Mouse (Mus musculus) cerebellum, postnatal 10 days (tissue): ENCODE measurements around the gene Pcsk6.

Experiments
- DNase-seq, 2 experiments: peaks; one replicate each; pipeline ENCODE4 v3.0.0; 2021; ENCODE audit warnings: mixed read lengths in 2 of 2

Gene Pcsk6

DNA sequence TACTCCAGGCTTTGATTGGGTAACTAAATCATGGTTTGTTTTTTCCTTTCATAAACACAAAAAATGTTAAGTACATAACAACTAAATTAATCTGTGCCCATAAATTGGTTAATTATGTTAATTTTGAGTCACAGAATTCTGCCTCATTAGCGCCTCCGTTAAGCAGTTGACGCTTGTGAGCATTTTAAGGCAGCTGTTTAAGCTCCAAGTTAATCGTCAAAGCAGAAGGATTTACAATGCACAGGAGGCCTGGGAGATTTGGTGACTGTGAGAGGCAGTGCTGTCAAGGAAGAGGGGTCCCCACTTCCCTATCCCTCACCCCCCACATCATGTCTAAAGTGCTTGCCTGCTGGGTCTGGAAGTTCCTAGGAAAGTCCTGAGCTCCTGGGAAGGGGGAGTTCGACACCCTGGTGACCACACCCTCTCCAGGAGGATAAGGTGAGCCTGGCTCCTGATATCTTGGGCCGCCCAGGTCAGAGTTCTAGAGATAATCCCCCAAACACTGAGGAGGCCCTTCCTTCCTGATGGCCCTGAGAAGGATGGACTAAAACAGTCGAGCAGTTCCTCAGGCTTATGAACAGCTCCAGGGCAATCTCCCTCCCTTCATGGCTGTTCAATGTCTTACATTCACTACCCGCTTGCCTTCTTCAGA lies 83.9 kb downstream of the Pcsk6 start:
- DNase-seq, result no peak

DNA sequence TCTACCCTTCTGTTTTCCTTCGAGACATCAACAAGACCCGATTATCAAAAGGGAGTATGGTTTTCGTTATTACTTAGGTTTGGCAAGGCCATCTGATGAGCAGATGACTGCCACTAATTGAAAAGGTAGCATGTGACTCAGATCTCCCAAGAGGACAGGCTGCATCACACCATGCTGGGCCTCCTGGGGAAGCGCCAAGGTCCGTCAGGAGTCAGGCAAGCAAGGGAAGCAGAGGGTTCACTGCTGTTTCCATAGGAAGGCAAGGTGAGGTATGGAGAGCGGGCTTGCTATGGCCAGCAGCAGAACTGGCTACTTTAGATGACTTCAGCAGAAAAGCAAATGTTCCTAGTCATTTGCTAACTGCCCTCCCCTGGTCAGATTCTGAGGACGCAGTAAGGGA lies 84.9 kb downstream of the Pcsk6 start:
- DNase-seq, result peak; percentile 33 to 47

DNA sequence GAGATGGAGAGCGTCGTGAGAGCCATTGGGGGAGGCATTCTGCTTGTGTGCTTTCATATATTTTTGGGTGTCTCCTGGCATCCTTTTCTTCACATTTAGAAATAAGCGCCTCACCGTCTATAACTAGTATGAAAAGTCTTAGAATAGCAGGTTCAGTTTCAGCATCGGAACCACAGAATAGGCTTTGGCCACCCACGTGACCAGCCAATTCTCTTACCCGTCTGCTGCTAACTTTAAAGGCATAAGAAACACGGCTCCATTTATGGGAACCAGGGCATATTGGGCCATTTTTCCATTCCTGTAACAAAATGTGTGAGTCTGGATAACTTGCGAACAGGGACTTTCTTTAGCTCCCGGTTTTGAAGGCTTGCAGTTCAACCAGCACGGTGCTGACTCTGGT lies 87.4 kb downstream of the Pcsk6 start:
- no peak for DNase-seq

DNA sequence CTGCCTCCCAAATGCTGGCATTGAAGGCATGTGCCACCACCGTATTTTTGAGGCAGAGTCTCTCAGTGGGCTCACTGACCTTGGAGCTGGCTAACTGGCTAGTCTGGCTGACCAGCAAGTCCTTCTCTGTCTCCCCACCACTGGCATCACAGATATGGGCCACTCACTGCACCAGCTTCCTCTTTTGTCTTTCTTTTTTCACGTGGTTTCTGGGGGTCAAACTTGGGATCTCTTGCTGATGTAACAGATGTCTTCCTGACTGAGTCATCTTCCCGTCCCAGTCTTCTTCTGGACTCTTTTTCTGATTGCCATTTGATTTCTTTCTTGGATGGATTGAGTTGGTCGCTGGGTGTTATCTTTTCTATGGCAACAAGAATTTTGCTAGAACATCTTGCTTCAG lies 93.0 kb downstream of the Pcsk6 start:
- no peak for DNase-seq

DNA sequence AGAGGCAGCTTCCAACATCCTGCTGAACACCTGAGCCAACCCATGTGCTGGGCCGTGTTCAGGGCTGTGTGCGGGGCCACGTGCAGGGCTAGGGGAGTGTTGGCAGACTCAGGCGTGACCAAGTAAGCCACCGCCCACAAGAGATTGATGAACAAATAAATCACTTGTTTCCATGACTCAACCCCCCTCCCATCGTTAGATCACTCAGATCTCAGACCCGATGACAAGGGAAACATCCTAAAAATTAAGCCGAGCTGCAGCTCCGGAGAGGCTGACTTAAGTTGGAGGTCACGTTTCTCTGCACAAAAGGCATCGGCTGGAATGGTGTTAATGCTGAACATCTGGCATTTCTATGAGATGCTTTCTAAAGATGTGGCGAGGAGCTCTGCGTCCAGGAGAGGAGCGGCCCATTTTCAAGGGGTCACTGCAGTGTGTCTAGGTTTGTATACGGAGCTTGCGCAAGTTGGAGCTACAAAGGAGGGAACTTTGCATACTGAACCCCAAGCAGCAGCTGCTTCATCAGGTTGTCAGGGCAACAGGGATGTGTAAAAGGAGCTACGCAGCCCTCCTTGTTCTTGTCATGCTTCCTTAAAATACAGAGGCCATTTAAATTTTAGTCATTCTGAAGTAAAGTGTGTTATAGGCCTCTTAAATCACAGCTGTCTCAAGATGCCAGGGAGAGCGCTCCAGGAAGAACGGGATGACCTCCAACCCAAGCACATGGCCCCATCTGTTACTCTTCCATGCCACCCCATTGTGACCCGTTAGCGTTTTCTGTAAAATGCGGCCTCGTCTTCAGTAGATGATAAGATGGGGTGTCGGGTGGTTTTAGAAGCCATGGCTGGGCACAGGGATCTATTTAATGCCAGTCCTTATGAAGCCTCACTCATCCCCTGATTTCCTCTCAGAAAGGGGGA lies 94.0 kb downstream of the Pcsk6 start:
- DNase-seq, result no peak

DNA sequence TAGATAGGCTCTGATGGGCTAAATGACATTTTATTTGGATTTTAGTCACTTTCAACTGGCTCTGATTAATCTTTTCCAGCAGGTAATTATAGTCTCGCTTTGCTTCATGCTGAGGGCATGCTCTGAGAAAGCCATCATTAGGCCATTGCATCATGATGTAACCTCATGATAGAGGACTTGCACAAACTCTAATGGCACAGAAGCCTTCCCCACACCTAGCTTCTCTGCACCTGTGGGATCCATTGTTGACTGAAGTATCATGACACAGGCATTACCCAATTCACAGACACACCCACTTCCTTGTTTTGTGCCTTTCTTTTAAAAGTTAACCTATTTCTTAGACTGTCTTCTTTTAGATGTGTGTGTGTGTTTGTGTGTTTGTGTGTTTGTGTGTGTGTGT lies 95.7 kb downstream of the Pcsk6 start:
- DNase-seq, result no peak

DNA sequence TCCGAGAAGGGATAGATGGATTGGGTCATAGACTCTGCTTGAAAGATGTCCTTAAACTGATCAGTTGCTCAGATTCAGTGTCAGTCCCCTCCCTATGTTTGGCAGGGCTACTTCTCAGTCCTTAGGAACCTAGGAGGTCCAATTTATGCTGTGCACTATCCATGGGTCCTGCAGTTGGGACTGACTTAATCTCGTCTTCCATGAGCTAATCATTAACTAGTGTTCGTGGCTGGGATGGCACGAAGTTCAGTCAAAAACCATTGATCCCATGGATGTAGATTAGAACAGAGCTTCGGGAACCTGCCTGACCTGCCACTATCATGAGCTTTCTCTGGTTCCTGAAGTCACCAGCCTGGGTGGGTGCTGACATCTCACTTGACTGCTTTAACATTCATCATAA lies 96.6 kb downstream of the Pcsk6 start:
- no peak for DNase-seq

DNA sequence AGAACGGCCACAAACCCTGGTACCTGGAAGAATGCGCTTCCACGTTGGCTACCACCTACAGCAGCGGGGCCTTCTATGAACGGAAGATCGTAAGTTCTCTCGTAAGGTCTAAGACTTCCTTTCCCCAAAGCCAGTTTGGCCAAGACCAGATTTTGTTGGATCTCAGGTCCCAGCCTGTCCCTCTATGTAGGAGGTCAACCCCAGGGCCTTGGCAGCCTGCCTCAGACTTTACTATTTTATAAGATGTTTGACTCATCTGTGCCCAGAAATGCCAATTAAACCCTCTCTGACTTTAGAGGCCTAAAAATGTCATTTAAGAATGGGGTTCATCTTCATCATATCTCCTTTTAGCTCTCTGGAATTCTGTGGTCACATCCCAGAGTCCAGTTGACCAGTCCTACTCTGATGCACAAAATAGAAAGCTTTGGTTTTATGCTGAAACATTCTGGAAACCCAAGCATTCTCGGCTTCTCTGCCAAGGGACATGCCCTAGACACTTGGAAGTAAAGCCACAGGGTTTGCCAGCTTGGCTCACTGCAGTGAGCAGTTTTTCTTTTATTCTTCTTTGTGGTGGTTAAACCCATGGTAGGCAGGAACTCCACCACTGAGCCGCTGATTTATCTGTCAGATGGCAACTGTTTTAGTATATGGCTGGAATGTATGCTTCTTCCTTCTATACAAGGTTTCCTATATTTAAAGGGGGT lies 97.8 kb downstream of the Pcsk6 start:
- DNase-seq, result no peak

DNA sequence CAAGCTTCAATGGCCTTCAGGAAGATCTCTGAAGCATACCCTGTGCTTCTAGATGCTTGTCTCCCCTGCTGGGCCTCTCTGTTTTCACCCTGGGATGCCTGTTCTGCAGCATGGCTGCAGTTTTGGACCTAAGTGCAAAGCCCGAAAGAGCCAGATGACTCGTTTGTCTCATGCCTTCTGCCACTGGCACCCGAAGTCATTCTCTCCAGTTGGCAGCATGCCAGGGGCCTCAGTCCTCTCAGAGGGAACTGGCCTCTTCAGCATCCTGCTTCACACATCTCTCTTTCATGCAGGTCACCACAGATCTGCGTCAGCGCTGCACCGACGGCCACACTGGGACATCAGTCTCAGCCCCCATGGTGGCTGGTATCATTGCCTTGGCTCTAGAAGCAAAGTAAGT lies 101.1 kb downstream of the Pcsk6 start:
- peak; percentile 69 to 76 for DNase-seq

DNA sequence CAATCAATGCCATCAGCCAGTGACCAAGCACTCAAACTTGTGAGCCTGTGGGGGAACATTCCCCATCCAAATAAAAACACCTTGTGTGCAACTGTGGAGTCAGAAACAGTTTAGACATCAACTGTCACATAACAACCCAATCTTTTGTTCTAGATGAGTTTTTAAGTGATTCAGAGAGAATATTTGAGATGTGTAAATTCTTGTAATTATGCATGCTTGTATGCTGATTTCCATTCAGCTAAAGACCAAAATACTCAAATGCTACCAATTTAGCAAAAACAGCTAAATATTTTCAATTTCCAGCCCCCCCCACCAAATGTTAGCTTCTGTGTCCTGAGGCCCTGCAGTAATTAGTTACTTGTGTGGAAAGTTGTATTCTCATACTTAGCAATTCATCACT lies 102.9 kb downstream of the Pcsk6 start:
- no peak for DNase-seq

DNA sequence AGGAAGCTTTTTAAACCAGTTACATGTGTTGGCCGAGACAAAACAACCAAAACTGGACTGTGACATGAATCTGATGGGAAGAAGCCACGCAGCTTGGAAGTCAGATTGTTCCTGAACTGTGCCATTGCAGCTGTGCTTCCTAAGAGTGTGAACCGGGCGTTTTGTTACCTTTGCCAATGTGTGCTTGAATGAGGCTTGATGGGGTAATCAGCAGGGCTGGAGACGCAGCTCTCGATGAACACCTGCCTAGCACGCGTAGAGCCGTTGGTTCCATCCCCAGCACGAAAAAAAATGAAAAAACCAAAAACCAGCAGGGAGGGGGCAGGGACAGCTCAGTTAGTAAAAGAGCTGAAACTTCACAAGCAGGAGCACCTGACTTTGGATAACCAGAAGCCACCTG lies 109.8 kb downstream of the Pcsk6 start:
- no peak for DNase-seq

DNA sequence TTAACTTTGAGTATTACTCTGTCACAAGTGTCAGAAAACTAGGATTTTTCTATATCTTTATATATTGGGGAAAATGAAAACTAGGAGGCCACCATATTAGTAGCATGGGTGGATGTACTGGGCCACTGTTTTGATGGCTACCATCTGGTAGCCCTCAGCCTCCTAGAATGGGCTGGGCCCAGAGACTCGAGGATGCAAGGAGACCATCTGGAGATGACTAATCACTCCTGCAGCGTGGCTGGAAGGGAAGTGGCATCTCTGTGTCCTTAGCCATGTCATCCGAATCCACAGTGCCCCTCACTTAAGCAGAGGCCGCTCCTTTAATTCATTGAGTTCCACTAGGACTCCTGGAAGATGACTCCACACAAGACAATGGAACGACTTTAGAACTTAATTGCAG lies 115.8 kb downstream of the Pcsk6 start:
- DNase-seq, result peak; percentile 33 to 39

DNA sequence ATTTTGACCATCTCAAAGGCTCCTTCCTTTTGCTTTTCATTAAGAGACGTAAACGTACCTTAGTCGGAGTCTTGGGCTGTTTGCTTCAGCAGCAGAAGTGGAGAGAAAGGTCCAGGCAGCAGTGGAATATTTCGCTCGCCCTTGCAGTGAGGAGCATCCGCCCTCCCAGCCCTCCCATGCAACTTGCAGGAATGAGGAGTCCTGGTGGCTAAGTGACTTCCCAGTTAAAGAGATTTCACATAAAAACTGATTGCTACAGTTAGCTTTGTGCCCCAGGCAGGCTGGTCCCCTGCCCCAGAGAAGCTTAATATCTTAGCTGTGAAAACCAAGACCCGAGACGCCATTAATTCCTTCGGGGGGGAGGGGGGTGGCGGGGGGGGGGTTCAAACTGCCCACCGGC lies 116.4 kb downstream of the Pcsk6 start:
- DNase-seq, result no peak

DNA sequence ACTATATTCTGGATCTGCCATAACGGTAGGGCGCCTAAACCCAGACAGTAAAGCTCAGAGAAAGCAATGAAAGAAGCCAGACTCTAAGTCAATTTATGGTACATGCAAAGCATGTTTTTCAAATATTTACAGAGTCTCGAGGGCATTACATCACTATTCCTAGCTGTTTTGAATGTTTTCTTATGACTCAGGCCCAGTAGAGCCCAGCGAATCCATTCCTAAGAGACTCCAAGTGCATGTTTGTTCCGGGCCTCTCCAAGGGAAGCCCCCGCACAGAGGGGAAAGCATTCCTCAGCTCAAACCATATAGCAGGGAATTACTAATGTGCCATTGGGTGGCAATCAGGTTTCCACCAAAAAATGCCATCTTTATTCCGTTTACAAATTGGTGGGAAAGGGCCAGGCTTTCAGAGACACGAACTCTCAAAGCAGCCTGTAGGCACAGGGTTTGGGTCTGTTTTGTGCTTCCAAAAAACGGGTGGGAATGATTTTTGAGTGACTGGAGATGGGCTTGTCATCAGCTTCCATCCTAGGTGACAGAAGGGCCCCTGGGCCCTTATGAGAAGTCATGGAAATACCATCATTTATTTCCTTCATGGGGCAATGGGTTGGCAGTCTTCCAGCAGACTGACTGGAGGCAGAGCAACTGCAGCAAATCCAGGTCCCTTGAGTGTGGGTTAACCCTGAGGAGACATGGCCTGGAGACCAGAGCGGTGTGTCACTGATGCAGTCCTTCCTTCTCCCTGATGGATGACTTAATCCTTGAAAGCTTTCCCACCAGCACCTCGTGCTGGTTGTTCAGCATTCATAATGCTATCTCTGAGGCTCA lies 117.7 kb downstream of the Pcsk6 start:
- DNase-seq, result peak; percentile 27 to 54

DNA sequence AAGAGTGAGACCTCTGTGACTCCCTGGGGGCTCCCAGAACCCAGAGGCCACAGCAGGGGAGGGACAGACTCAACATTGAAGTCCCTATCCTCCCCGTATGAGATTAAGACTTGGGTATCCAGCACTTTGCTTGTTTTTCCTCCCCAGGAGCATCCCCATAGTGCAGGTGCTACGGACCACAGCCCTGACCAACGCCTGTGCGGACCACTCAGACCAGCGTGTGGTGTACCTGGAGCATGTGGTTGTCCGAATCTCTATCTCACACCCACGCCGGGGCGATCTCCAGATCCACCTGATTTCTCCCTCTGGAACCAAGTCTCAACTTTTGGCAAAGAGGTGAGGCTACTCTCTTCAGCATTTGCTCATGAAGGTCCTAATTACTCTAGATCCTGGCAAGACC lies 118.5 kb downstream of the Pcsk6 start:
- DNase-seq, result no peak

DNA sequence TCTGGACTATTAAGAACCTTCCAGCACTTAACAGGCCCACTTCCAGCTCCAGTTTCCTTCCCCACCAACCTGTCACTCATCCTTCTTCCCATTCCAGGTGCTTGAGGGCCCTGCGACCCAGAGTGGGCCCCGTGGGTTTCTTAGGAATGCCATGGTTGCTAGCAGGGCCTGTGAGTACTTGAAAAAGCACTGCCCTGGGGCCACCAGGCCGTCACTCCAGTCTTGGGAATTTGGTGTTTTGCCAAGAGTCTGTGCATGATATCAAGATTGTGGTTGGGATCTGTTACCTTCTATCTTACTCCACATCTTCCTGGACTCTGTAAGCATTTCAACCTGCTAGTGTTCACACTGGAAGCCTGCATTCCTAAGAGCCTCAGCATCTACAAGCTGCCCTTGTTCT lies 120.5 kb downstream of the Pcsk6 start:
- DNase-seq, result no peak

DNA sequence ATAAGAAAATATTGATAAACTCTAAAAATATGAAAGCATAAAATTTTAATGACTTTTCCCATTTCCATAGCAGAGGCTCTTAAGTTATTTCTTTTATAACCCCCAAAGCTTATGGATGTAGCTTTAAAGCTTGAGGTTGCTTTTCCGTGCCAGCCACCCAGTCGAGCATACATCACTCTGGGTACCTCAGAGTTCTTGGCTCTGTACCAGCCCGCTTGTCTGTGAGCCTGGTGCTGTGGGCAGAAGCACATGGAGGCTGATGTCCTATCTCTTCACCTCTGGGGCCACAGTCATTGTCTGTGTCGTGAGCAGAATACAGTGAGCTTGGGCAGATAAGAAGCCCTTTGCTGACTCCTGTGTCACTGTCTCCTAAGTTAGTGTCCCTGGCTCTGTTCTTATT lies 126.7 kb downstream of the Pcsk6 start:
- peak; percentile 45 to 56 for DNase-seq

DNA sequence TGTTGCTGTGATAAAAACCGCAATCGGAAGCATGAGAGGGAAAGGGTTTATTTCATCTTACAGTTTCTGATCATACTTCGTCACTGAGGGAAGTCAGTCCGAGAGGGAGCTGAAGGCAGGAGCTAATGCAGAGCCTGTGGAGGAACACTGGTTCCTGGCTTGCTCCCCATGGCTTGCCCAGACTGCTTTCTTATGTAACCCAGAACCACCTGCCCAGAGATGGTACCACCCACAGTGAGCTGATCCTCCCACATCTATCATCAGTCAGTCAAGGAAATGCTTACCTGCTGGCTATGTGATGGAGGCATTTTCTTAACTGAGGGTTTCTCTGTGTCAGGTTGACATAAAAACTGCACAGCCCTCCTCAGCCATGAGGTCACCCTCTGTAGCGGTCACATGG lies 127.2 kb downstream of the Pcsk6 start:
- no peak for DNase-seq

DNA sequence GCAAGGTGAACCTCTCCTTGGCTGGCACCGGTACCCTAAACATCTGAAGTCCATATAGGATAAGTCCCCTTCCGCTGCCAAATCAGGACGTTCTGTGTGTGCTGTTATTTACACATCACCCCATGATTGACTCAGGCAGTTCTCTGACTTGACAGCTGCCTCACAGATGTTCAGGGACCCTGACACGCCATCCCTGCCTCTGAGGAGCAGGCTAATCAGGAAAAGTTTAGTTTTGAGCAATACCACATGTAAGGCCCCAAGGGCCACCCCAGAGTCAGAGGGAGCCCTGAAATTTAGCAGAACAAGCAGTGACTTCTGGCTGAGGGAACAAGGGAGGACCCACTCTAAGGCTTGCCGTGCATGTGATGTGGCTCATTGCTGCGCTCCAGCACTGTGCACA lies 130.8 kb downstream of the Pcsk6 start:
- no peak for DNase-seq

DNA sequence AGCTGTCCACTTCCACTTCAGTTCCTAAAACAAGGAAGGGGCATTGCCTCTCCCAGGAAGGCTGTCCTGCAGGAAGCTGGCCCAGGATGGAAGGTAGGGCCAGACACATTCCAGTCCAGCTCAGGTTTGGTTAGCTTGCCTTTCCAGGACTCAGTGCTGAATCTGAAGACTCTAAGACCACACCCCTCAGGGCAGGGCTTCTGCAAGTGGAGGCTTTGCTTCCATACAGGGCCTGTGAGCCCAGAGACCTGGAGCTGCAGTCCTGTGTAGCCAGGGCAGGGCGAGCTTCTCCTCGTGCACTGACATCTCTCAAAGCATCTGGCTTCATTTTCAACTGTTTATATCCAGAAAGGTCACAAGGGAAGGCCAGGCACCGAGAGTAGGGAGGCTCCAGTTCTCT lies 131.9 kb downstream of the Pcsk6 start:
- no peak for DNase-seq

DNA sequence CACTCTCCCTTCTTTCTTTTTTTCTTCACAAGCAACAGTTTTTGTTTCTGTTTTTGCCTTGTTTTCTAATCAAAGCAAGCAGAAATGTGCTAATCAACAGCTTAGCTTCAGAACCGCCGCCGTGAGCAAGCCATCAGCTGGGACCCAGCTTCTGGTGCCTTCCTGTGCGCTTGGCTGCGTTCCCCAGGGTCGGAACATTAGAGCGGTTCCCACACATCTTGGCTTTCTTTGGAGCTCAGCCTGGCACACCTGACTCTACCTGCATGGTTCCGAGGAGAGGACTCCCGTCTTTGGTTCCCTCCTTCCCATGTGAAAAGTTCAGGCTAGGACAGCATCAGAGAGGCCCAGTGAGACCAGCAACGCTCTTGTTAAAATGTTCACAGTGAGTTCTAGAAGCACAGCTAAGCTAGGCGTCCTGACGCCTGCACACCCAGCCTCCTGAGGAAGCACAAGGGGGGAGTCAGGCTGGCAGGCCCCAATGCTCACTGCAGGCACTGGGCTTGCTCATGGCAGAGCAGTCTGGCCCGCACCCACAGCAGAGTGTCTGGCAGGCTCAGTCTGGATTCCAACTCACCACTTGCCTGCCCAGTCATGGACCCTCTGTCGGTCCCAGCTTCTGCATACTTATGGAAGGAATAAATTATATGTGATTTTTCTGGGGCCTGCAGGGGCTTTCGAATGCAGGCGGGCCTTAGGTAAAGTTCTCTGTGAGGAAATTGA lies 139.7 kb downstream of the Pcsk6 start:
- peak; percentile 66 to 79 for DNase-seq

DNA sequence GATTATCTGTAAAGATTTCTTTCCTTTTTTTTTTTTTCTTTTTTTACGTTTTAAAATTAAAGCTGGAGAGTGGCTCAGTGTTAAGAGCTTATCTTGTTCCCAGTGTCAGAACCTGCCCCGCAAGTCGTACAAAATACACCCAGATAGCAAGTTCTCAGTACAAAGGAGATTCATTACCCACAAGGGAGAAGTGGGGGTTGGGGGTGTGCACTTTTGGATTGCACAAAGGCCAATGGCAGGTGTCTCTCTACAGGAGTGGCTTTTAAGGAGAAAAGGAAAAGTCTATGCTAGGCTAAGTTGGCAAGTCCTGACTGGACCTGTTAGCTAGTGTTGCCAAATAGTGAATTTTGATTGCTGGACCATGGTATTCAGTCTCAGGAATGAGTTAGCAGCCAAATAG lies 140.3 kb downstream of the Pcsk6 start:
- peak in 1 of 2 experiments; percentile 25 for DNase-seq
